Mouse (Mus musculus): ENCODE results near the gene Inpp4b.
A peak's percentile ranks its signal among the peaks of the same experiment; 100 is the strongest.

The Inpp4b gene

GRCm38 (mm10) chr8:81582906-81583305 lies 240.6 kb downstream of the Inpp4b start:
- no peak for DNase-seq

GRCm38 (mm10) chr8:81586783-81587182 lies 244.4 kb downstream of the Inpp4b start:
- no peak for DNase-seq

- no peak for DNase-seq
Measured at GRCm38 (mm10) chr8:81594134-81594714, 251.9 kb downstream of the Inpp4b start.

- no peak for DNase-seq
Measured at GRCm38 (mm10) chr8:81599209-81599608, 256.9 kb downstream of the Inpp4b start.

GRCm38 (mm10) chr8:81601136-81601535 lies 258.8 kb downstream of the Inpp4b start:
- DNase-seq = no peak

GRCm38 (mm10) chr8:81608082-81608481 lies 265.7 kb downstream of the Inpp4b start:
- no peak for DNase-seq

GRCm38 (mm10) chr8:81609064-81609463 lies 266.7 kb downstream of the Inpp4b start:
- DNase-seq = no peak

GRCm38 (mm10) chr8:81612611-81613010 lies 270.3 kb downstream of the Inpp4b start:
- peak; percentile 21 for DNase-seq

GRCm38 (mm10) chr8:81614135-81614534 lies 271.8 kb downstream of the Inpp4b start:
- no peak for DNase-seq

GRCm38 (mm10) chr8:81614605-81615004 lies 272.2 kb downstream of the Inpp4b start:
- no peak for DNase-seq

- no peak for DNase-seq
Measured at GRCm38 (mm10) chr8:81615552-81615951, 273.2 kb downstream of the Inpp4b start.

- DNase-seq = no peak
Measured at GRCm38 (mm10) chr8:81618918-81619317, 276.6 kb downstream of the Inpp4b start.

GRCm38 (mm10) chr8:81635015-81635414 lies 292.7 kb downstream of the Inpp4b start:
- no peak for DNase-seq

- DNase-seq = no peak
Measured at GRCm38 (mm10) chr8:81635912-81636583, 293.7 kb downstream of the Inpp4b start.

- DNase-seq = no peak
Measured at GRCm38 (mm10) chr8:81638478-81638877, 296.1 kb downstream of the Inpp4b start.

GRCm38 (mm10) chr8:81639820-81640219 lies 297.5 kb downstream of the Inpp4b start:
- no peak for DNase-seq

GRCm38 (mm10) chr8:81643030-81643429 lies 300.7 kb downstream of the Inpp4b start:
- no peak for DNase-seq

- no peak for DNase-seq
Measured at GRCm38 (mm10) chr8:81692167-81692566, 349.8 kb downstream of the Inpp4b start.

GRCm38 (mm10) chr8:81694893-81695292 lies 352.5 kb downstream of the Inpp4b start:
- DNase-seq = no peak

- no peak for DNase-seq
Measured at GRCm38 (mm10) chr8:81702038-81702437, 359.7 kb downstream of the Inpp4b start.

GRCm38 (mm10) chr8:81703571-81704365 lies 361.4 kb downstream of the Inpp4b start:
- DNase-seq = no peak

- DNase-seq = peak; percentile 64
Measured at GRCm38 (mm10) chr8:81707436-81707835, 365.1 kb downstream of the Inpp4b start.

- no peak for DNase-seq
Measured at GRCm38 (mm10) chr8:81731332-81731731, 389.0 kb downstream of the Inpp4b start.

- DNase-seq = no peak
Measured at GRCm38 (mm10) chr8:81735655-81736054, 393.3 kb downstream of the Inpp4b start.

Measured in cerebellum, adult 11-12 months (tissue).